Mouse (Mus musculus): ENCODE data around the gene Slc35f4.

Slc35f4 gene

GRCm38 (mm10) chr14:49525931-49526291 is at the start of gene Slc35f4:
Gene Slc35f4, minus strand, starts transcription at chr14:49526046.
- no peak for DNase-seq (ENCODE audit: low spot score)

GRCm38 (mm10) chr14:49568369-49568768 is 42.5 kb upstream of the Slc35f4 start:
- DNase-seq (ENCODE audit: low spot score) = peak; percentile 30

- DNase-seq (ENCODE audit: low spot score) = no peak
These were observed 34.9 kb upstream of the Slc35f4 start for GRCm38 (mm10) chr14:49560706-49561105.

- peak; percentile 46 for DNase-seq (ENCODE audit: low spot score)
These were observed 14.3 kb upstream of the Slc35f4 start for GRCm38 (mm10) chr14:49540104-49540503.

GRCm38 (mm10) chr14:49525176-49525930 is 493 bp downstream of the Slc35f4 start:
- peak; percentile 89 for DNase-seq (ENCODE audit: low spot score)

- no peak for DNase-seq (ENCODE audit: low spot score)
These were observed 1.2 kb downstream of the Slc35f4 start for GRCm38 (mm10) chr14:49524665-49525064.

GRCm38 (mm10) chr14:49515096-49515665 is 10.7 kb downstream of the Slc35f4 start:
- DNase-seq (ENCODE audit: low spot score) = no peak

- DNase-seq (ENCODE audit: low spot score) = no peak
These were observed 11.7 kb downstream of the Slc35f4 start for GRCm38 (mm10) chr14:49514137-49514536.

GRCm38 (mm10) chr14:49495192-49495591 is 30.7 kb downstream of the Slc35f4 start:
- no peak for DNase-seq (ENCODE audit: low spot score)

- DNase-seq (ENCODE audit: low spot score) = no peak
These were observed 32.1 kb downstream of the Slc35f4 start for GRCm38 (mm10) chr14:49493793-49494192.

GRCm38 (mm10) chr14:49492506-49492905 is 33.3 kb downstream of the Slc35f4 start:
- DNase-seq (ENCODE audit: low spot score) = no peak

- DNase-seq (ENCODE audit: low spot score) = no peak
These were observed 49.2 kb downstream of the Slc35f4 start for GRCm38 (mm10) chr14:49476602-49477001.

- no peak for DNase-seq (ENCODE audit: low spot score)
These were observed 64.1 kb downstream of the Slc35f4 start for GRCm38 (mm10) chr14:49461761-49462160.

GRCm38 (mm10) chr14:49460799-49461198 is 65.0 kb downstream of the Slc35f4 start:
- no peak for DNase-seq (ENCODE audit: low spot score)

GRCm38 (mm10) chr14:49454283-49454914 is 71.4 kb downstream of the Slc35f4 start:
- no peak for DNase-seq (ENCODE audit: low spot score)

- no peak for DNase-seq (ENCODE audit: low spot score)
These were observed 72.1 kb downstream of the Slc35f4 start for GRCm38 (mm10) chr14:49453782-49454181.

GRCm38 (mm10) chr14:49447669-49448068 is 78.2 kb downstream of the Slc35f4 start:
- no peak for DNase-seq (ENCODE audit: low spot score)

GRCm38 (mm10) chr14:49446461-49446860 is 79.4 kb downstream of the Slc35f4 start:
- no peak for DNase-seq (ENCODE audit: low spot score)

- no peak for DNase-seq (ENCODE audit: low spot score)
These were observed 89.0 kb downstream of the Slc35f4 start for GRCm38 (mm10) chr14:49436811-49437210.

GRCm38 (mm10) chr14:49431821-49432220 is 94.0 kb downstream of the Slc35f4 start:
- DNase-seq (ENCODE audit: low spot score) = peak; percentile 46

GRCm38 (mm10) chr14:49392482-49392881 is 133.4 kb downstream of the Slc35f4 start:
- DNase-seq (ENCODE audit: low spot score) = peak; percentile 9

GRCm38 (mm10) chr14:49362161-49362560 is 163.7 kb downstream of the Slc35f4 start:
- no peak for DNase-seq (ENCODE audit: low spot score)

GRCm38 (mm10) chr14:49355561-49355960 is 170.3 kb downstream of the Slc35f4 start:
- no peak for DNase-seq (ENCODE audit: low spot score)
